Mouse (Mus musculus) intestine, embryonic 14.5 days (tissue): Measurements from ENCODE around the gene Fez2. TPM values are rescaled to one million over a fixed set of nuclear protein-coding genes. Genes with fewer than 3 reads are reported as not detected.

Source experiments
- ATAC-seq: fragments of 200-750 bp; cut with Nextera tagmentation; replicated peaks from 2 replicates; pipeline ENCODE4 v1.8.0; 2017; ENCODE audit warnings: low read depth, moderate number of reproducible peaks, moderate TSS enrichment, moderate library complexity; ENCODE audit not compliant: low FRiP score, low TSS enrichment
- DNase-seq: peaks from one replicate; pipeline ENCODE4 v3.0.0-alpha.2; 2018; ENCODE audit warnings: low spot score
- H3K27ac ChIP-seq: fragments of 300-500 bp; sonication (generic); 2 replicates; pipeline ENCODE4 v1.5.1; 2014; ENCODE audit warnings: low read depth, mild to moderate bottlenecking, control low read depth
- H3K27me3 ChIP-seq: fragments of 300-500 bp; sonication (generic); replicated peaks from 2 replicates; pipeline ENCODE4 v1.6.1; 2014; ENCODE audit warnings: low read length, control low read depth; ENCODE audit not compliant: control insufficient read depth, insufficient read depth
- H3K36me3 ChIP-seq: fragments of 300-500 bp; sonication (generic); 2 replicates; pipeline ENCODE4 v1.6.1; 2014; ENCODE audit warnings: low read length, control low read depth; ENCODE audit not compliant: control insufficient read depth, insufficient read depth
- H3K4me1 ChIP-seq: fragments of 300-500 bp; sonication (generic); replicated peaks from 2 replicates; pipeline ENCODE4 v1.6.1; 2014; ENCODE audit warnings: low read length, control low read depth, mixed read lengths; ENCODE audit not compliant: control insufficient read depth, insufficient read depth
- H3K4me2 ChIP-seq: fragments of 300-500 bp; sonication (generic); 2 replicates; pipeline ENCODE4 v1.6.1; 2014; ENCODE audit warnings: low read length
- H3K4me3 ChIP-seq: fragments of 300-500 bp; sonication (generic); 2 replicates; pipeline ENCODE4 v1.5.1; 2014; ENCODE audit warnings: low read depth, low read length, control low read depth, mixed read lengths
- H3K9ac ChIP-seq: fragments of 300-500 bp; sonication (generic); 2 replicates; pipeline ENCODE4 v1.6.1; 2014; ENCODE audit warnings: mild to moderate bottlenecking, low read length
- H3K9me3 ChIP-seq: fragments of 300-500 bp; sonication (generic); 2 replicates; pipeline ENCODE4 v1.6.1; 2016; ENCODE audit warnings: low read length, control low read depth; ENCODE audit not compliant: control insufficient read depth
- WGBS: fragments of 180-500 bp; shearing (Covaris S2); extraction: QIAGEN DNeasy Blood & Tissue Kit; methylation state at CpG from one replicate; pipeline ENCODE4 v1.1.7; 2014; 5-methylcytosine and 5-hydroxymethylcytosine counted together
- polyA plus RNA-seq: library from polyadenylated mRNA; unstranded; fragments of >200 nt; fragmentation: Nextera tagmentation; extraction: Ambion mirVana; gene quantifications from 2 replicates; pipeline ENCODE4 v1.2.1, GENCODE M21; 2014

The Fez2 gene
- polyA plus RNA-seq = 43.7 and 49.6 TPM in 2 replicates

DNA sequence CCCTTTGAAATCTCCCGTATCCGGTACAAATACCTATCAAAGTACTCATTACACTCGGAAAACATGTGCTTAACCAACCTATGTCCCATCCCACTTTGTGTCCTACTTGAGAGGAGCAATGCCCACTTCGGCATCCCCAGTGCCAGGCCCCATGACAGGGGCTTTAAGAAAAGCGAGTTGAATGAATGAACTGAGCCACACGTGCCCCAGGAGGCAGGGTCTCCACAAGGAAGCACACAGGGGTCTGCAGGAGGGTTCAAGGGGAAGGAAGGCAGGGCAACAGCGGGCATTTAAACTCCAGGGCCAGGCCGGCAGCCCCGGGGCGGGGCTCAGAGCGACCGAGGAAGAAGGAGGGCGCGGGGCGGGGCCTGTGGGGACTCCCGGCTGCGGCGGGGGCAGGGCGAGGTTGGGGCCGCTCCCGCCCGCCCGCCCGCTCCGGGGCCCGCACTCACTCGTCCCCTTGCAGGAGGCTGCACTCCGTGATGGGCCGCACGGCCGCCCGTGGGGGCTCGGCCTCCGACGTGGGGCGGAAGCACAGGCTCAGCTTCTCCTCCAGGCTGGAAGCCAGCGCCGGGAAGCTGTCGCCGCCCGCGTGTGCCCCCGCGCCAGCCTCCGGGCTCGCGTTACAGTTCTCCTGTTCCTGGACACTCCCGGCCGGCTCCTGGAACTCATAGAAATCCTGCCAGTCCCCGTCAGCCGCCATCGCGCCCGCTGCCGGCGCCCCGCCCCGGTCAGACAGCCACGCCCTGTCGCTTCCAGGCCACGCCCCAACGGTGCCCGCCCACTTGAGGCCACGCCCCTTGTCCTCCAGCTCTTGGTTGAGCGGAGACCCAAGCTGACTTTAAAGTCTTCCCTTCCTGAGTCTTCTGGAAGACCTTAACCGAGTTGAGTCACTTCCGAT is at the start of gene Fez2:
Fez2 (minus strand) TSS at position 772 of the 901 bp plus-strand sequence.
- Histone ChIP-seq H3K4me3 (peak within 1 kb of the TSS; percentile 76), H3K4me2 (peak within 1 kb of the TSS; percentile 62), H3K9me3 (no peaks in the 10 kb centered on the region), H3K9ac (peak within 1 kb of the TSS; percentile 84), H3K36me3 (no peaks in the 10 kb centered on the region), H3K4me1 (peaks cover 13% of the 10 kb centered on the region), H3K27me3 (no peaks in the 10 kb centered on the region), H3K27ac (peak within 1 kb of the TSS; percentile 97)
- peak; percentile 95 for ATAC-seq
- WGBS = under 1% methylated on average over 50 of the region's 67 CpGs
- peak; percentile 98 for DNase-seq

DNA sequence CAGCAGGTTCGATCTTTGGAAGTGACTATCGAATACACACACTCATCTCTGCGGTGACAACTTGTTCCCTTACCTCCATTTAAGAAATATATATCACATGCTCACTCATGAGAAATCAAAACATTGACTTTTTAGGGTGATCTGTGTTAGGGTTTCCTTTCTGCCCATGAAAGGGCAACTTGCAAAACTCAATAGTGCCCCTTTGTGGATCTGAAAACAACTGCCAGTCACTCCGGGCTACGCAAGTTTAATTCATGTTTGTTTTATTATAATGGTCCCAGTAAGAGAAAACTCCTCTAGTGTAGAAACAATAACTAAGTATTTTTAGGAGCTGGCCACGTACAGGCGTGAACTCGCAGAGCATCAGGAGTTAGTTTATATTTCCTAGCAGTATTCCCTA is 47.5 kb upstream of the Fez2 start:
- Histone ChIP-seq H3K36me3 (no peaks in the 10 kb centered on the region), H3K27me3 (no peaks in the 10 kb centered on the region), H3K4me1 (no peaks in the 10 kb centered on the region), H3K4me3 (no peak overlapping the region), H3K27ac (no peak overlapping the region), H3K4me2 (no peak overlapping the region), H3K9ac (no peak overlapping the region), H3K9me3 (no peaks in the 10 kb centered on the region)
- WGBS = 78% methylated on average over 8 of the region's 8 CpGs
- ATAC-seq = no peak
- DNase-seq = no peak

DNA sequence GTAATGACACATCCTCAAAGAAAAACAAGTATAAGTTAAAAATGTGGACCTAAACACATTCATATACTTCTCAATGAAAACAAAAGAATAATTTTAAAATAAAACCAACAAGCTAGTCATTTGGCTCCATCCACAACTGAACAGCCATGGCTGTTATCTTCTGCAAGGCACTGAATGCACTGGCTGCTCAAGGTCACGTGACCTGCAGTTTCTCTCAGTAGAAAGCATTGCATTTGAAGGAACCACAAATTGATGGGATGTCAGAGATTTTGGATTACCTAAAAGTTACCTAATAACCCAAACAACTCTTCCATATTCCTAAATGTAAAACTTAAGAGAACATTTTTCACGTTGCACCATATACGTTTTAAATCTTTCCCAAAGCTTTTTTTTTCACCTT is 47.1 kb upstream of the Fez2 start:
- H3K27me3 ChIP-seq = no peaks in the 10 kb centered on the region
- H3K4me2 ChIP-seq = no peak overlapping the region
- DNase-seq (no peak), ATAC-seq (no peak)
- no peak overlapping the region for H3K4me3 ChIP-seq
- H3K4me1 ChIP-seq = no peaks in the 10 kb centered on the region
- H3K27ac ChIP-seq = no peak overlapping the region
- no peak overlapping the region for H3K9ac ChIP-seq
- no peaks in the 10 kb centered on the region for H3K36me3 ChIP-seq
- H3K9me3 ChIP-seq = no peaks in the 10 kb centered on the region
- WGBS = 82% methylated on average over 3 of the region's 3 CpGs

DNA sequence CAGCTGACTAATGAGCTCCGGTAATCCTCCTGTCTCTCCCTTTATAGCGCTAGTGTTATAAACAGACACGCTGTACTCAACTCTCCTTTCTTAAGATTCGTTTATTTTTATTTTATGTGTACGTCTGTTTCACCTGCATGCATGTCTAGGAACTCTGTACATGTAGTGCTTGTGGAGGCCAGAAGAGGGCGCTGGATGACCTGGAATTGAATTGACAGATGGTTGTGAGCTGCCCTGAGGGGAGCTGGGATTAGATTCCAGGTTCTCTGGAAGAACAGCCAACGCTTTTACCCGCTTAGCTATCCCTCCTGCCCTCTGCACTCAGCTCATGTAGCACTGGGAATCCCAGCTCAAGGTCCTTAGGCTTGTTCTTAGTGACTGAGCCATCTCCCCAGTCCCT is 42.2 kb upstream of the Fez2 start:
- H3K27me3 ChIP-seq = no peaks in the 10 kb centered on the region
- no peaks in the 10 kb centered on the region for H3K36me3 ChIP-seq
- no peaks in the 10 kb centered on the region for H3K9me3 ChIP-seq
- no peaks in the 10 kb centered on the region for H3K4me1 ChIP-seq
- WGBS = 75% methylated on average over 8 of the region's 8 CpGs
- H3K4me3 ChIP-seq = no peak overlapping the region
- DNase-seq (no peak), ATAC-seq (no peak)
- no peak overlapping the region for H3K9ac ChIP-seq
- H3K27ac ChIP-seq = no peak overlapping the region
- no peak overlapping the region for H3K4me2 ChIP-seq

DNA sequence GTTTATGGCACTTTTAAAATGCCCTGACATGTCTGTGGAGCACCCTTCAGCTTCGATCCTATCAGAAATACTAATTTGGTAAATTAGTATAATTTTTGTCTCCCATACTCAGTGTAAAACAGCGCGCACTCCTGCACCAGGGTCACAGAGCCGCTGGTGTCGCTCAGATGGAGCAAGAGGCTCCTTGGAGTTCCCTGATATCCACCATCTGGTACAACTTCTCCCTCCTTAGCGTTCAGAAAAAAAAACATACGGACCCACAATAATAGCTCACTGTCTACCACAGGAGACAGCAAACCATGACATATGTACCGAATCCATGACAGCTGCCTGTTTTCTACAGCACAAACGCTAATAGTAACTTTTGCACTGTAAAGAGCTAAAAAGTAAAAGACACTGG is 37.6 kb upstream of the Fez2 start:
- WGBS = 78% methylated on average over 9 of the region's 9 CpGs
- Histone ChIP-seq H3K4me3 (no peak overlapping the region), H3K27ac (no peak overlapping the region), H3K36me3 (no peaks in the 10 kb centered on the region), H3K4me1 (no peaks in the 10 kb centered on the region), H3K9me3 (no peaks in the 10 kb centered on the region), H3K27me3 (no peaks in the 10 kb centered on the region), H3K4me2 (no peak overlapping the region), H3K9ac (no peak overlapping the region)
- no peak for DNase-seq
- ATAC-seq = no peak

DNA sequence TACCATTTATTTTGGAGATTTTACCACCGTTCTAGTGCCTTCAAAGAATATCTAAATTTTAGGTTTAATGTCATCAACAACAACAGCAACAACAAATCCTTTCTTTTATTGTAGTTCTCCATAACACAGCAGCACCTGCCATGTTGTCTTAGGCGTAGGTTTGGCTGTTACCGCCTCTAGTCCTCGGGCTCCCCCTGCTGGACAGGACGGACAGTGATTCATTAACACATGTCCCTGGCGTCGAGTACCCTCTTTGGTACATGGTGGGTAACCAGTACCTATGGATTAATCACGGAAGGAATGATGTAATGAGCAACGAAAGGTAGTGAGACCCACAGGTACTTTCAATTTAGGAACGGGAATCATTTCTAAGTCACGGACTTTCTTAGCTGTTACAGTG is 37.2 kb upstream of the Fez2 start:
- no peak overlapping the region for H3K4me3 ChIP-seq
- no peak overlapping the region for H3K9ac ChIP-seq
- no peaks in the 10 kb centered on the region for H3K27me3 ChIP-seq
- H3K4me1 ChIP-seq = no peaks in the 10 kb centered on the region
- peak; percentile 66; the same call in 1 of the 2 replicates for ATAC-seq
- H3K4me2 ChIP-seq = no peak overlapping the region
- no peak overlapping the region for H3K27ac ChIP-seq
- WGBS = 39% methylated on average over 11 of the region's 11 CpGs
- DNase-seq = peak; percentile 72
- no peaks in the 10 kb centered on the region for H3K36me3 ChIP-seq
- no peaks in the 10 kb centered on the region for H3K9me3 ChIP-seq

DNA sequence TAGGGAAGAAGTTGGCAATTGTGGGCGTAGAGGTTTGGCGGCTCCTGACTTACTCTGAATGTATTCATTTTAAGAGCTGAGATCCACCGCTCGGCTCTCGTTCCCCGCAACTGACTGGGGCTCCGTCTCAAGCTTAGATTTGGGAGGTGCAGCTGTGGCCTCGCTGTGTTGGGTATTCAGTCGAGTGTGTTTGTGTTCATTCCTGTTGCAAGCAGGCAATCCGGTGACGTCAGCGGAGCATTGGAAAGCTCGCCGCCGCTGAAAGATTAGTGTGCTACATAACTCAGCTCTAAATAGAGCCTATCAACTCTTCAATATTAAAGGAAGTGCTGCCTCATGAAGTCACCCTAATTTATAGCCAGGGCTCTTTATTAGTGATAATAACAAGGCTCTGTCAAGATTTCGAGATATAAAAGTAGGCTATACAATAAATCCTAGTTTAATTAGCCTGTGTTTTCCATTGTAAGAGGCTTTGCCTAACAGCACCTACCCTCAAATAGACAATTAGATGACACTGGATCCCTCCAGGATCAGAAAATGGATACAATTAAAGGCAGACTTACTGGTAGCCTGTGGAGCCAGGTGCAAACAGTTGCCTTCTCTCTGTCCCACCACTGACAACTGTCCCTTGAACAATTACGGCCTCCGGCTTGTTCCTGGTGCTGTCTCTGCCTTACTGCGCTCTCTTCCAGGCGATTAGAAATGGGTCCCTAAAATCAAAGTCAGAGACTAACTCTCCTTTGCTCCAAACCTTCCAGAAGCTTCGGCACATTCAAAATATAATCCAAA is 36.4 kb upstream of the Fez2 start:
- no peak for DNase-seq

DNA sequence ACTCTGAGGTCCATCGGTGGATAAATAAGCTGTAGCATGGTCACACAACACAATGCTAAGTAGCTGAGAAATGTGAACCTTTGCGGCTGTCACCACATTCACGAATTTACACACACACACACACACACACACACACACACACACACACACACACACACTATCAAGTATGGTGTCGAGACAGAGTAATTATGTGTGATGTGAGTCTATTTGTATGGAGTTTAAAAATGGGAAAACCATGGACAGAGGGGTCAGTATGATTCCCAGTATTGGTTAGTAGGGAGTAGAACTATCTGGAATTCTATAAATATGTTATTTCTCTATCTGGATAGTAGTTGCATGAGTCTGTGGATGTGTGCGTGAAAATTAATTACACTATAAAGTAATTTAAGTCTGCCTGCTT is 35.6 kb upstream of the Fez2 start:
- H3K36me3 ChIP-seq = no peaks in the 10 kb centered on the region
- no peaks in the 10 kb centered on the region for H3K4me1 ChIP-seq
- no peak overlapping the region for H3K4me3 ChIP-seq
- H3K27me3 ChIP-seq = no peaks in the 10 kb centered on the region
- H3K4me2 ChIP-seq = no peak overlapping the region
- no peak overlapping the region for H3K9ac ChIP-seq
- ATAC-seq = no peak
- no peak for DNase-seq
- H3K27ac ChIP-seq = no peak overlapping the region
- WGBS = 84% methylated on average over 5 of the region's 5 CpGs
- no peaks in the 10 kb centered on the region for H3K9me3 ChIP-seq

More for the DNA sequence above, 36.4 kb upstream of the Fez2 start:
- H3K9ac ChIP-seq = no peak overlapping the region
- no peak overlapping the region for H3K4me2 ChIP-seq
- no peak for ATAC-seq
- H3K36me3 ChIP-seq = no peaks in the 10 kb centered on the region
- H3K27ac ChIP-seq = no peak overlapping the region
- no peak overlapping the region for H3K4me3 ChIP-seq
- H3K4me1 ChIP-seq = no peaks in the 10 kb centered on the region
- no peaks in the 10 kb centered on the region for H3K27me3 ChIP-seq
- WGBS = 81% methylated on average over 21 of the region's 21 CpGs
- H3K9me3 ChIP-seq = no peaks in the 10 kb centered on the region
